Mouse (Mus musculus) erythroblast, embryonic 14.5 days (primary cell): ENCODE data around the gene Ccr7.

ENCODE experiments used
- GATA1 ChIP-seq: IDR thresholded peaks from 2 replicates; pipeline ENCODE4 v1.6.1; 2012; ENCODE audit warnings: low read length, inconsistent platforms, mixed read lengths
- TAL1 ChIP-seq: IDR thresholded peaks from 3 replicates; pipeline ENCODE4 v1.6.1; 2012; ENCODE audit warnings: low read length, inconsistent platforms, mixed read lengths

DNA sequence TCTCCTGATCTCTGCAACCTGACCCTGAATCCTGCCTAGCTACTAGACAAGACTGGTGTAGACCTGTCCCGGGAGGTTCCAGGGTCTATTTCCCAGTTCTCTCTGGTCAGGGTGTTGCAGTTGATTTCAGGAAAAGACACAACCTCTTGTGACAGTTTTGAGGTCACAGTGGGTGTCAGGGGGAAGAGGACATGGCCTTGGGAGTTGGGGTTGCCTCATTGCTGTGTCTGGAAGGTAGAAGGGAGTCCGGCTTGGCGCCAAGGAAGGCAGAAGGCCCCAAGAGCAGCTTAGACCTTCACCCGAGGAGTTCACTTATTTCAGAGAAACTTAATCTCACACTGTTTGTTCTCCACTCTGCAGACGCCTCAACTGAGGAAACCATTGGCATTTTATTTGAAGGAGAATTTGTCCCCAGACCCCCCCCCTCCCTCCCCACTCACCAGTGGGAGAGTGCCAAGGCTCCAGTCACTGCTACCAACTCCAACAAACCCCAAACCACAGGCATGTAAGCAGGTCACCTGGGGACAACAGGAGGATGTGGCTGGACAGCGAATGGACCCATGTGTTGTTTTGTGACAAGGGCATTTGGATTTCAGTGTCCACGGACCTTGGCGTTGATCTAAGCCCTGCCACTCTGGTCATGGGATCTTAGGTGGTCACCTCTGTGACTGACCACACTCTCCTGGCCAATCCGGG lies 52.2 kb downstream of the Ccr7 start:
- TF ChIP-seq TAL1 (no peak), GATA1 (no peak)
